Mouse (Mus musculus) naive thymus-derived CD4-positive, alpha-beta T cell, adult 2 months (primary cell): Measurements from ENCODE around the gene Smarcd3.

Experiments
- DNase-seq: peaks from one replicate; pipeline ENCODE4 v3.0.0-alpha.2; 2011; ENCODE audit warnings: low read depth

Smarcd3 gene

DNA sequence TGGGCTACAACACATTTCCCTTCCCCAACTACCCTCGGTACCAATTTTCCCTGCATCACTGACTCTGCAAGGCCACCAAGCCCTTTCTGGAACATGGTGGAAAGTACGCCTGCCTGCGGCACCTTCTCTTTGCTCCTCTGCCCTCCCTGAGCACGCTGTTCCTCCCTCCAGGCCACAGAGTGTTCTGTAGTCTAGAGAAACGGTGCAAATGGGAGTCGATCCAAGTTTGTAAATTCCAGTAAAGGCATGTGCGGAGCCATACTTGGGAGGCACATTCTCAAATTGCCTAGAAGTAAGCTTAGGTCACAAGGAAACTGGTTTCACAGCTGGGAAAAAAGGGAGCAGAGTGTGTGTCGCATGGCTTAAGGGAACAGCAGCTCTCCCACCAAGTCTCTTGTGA, 4.1 kb downstream of the Smarcd3 start:
- no peak for DNase-seq

DNA sequence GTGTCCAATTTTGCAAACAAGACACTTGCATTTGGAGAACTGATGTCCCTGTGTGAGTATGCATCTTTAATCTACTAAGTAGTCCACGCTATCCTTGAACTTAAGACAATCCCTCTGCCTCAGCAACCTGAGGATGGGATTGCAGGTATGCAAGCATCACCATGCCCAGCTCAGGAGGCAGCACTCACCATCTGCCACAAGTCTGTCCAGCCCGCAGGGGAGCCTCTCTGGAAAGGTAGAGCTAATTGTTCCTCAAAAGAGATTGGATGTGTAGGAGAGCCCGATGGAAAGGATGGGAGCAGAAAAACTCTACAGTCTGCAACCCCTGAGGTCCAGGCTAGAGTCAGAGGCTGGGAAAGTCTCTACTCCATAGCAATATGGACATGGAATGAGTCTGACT, 5.3 kb downstream of the Smarcd3 start:
- no peak for DNase-seq

DNA sequence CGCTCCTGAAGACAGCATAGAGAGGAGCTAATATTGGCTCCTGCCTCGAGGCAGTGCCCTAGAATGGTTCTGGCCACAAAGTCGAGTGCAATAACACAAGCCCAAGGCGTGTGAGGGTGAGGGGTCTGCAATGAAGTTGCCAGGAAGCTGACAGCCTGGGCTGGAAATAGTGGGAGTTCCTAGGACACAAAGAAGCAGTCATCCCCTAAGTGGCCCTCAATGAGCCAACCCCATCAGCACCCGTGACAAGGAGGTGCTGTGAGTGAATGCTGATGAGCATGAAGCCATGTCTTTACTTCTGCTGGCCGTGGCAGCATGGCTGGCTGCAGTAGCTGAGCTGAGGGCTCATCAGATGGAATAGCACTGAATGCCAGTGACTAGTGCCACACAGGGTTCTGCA, 9.1 kb downstream of the Smarcd3 start:
- no peak for DNase-seq

DNA sequence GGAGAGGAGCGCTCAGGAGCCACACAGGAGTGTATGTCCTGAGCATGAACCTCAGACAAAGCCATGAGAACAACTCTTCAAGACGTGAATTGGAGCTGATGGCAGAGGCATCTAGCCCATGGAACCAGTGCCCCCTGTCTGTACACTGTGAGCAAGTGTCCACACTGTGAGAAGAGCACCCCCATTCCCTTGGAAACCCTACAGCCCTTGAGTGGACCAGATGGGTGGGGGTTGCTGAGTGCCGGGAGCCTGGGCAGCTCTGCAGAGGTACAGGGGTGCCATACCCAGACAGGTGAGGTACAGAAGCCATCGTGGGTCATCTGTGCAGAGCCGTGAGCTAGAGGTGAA, 11.9 kb downstream of the Smarcd3 start:
- DNase-seq, result no peak

DNA sequence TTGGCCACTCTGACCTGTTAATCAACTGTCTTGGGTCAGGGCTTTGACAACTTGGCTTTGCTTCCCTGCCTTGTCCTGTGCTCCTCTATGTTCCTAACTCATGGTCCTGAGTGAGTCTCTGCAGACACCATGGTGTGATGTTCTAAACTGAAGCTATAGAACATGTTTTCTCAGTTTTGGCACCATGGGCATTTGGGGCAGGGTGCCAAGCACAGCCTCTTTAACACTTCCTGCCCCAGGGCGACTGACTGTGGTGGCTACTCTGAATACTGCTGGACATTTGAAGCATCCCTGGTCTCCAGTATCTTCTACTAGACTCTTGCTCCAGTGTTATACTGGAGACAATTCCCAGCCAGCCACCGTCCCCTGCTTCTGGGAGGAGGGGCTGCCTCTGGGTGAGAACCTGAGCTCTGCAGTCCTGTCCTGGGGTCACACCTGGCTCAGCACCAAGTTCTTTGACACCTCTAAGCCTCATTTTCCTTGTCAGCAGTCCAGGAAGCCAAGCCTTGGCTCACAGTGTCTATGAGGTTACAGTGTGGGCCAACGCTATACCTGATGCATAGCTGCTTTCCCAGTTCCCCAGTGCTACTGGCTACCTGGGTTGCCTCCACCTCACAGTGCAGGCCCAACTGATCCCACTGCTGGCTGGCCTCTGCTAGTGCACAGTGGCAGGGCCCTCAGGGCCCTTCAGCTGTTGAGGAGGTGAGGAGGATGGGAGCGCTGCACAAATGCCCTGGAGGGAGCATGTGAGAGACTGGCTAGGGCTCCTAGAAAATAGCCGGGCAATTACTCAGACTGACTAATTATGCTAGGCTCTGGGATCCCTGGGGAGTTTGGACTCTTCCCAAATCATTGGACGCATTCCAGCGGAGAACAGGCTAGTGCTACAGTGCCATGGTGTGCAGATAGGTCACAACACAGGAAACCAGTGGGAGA, 12.6 kb downstream of the Smarcd3 start:
- no peak for DNase-seq

DNA sequence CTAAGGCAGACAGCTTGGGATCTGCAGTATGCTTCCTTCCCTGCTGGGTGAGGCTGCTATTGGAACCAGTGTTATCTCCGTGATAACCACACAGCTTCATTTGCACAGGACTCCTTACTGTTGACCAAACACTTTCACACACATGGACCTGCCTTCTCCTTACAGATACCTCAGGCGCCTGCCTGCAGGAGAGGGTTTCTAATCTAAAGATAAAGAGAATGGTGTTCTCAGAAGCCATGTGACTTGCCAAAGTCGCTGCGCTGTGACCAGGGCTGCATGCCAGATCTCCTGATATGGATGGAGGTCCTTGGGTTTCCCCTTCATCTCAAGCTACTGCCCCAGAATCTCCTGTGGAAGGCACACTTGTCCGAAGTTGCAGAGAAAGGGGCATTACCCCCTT, 14.8 kb downstream of the Smarcd3 start:
- DNase-seq, result no peak

DNA sequence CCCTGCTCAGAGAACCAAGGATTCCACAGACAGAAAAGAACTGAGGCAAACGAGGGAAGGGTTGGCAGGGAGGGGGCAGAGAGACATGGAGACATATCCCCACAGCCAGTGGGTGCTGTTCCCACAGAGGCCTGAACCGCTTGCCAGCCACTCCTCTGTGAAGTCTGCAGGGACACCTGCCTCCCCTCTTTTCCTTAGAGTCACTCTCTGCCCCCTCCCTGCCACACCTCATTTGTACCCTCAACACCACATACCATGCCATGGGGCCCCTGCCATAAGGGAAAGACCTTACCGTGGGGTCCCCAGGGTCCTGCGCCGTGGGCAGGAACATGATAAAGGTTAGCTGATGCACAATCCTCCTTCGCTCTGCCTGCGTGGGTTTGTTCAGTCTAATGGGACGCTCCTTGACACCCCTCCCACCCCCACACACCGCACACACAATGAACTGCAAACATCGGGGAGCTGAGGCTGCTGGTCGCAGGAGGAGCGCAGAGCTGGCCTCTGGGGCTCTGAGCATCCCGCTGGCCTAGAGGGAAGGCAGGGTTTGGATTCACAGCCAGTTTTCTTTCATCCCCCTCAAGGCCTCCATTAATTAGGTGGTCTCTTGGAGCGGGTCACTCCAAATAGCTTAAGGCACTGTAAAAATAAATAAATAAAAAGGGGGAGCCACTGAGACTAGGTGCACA, 18.1 kb downstream of the Smarcd3 start:
- DNase-seq, result no peak

DNA sequence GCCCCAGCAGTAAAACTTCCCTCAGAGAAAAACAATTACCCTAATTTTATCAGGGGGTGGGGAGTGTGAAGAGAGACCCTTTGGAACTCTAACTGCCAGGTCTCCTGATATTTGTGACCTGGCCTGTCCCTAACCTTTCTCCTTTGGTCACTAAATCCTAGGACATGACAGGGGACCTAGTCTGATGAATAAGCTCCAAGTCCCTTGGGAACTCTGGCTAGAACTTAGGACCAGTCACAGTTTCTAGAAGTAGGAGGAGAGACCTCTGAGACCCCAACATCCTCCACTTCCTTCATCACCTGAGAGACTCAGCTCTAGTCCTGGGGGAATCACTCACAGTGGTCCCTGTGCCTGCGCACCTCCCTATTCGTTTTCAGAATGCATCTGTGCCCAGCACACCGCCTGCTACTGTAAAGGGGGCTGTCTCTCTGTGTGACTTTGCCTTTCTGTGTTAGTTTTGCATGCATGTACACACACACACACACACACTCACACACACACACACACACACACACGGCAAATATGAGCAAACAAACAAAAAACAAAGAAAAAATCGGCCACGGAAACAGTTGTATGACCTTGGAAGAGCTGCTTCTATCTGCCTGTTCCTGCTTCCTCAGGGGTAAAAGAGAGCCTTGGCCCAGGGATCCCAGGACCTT, 18.8 kb downstream of the Smarcd3 start:
- no peak for DNase-seq

DNA sequence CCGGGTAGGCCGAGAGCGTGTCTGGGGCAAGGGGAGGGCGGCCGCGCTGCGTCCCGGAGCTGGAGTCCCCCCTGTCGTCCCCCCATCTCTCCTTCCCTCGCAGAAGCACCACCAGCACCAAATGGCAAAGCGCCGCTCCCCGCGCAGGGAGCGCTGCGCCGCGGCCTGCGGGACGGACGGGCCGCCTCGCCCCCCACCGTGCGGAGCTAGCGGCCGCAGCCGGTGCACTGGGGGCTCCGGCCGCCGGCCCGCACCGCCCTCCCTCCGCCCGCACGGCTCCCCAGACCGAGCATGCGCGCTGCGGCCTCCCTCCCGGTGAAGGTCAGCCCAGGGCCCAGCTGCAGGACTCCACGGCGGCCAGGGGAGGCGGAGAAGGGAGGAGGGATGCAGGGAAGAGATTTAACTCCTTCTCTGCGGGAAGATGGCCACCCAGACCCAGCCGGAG, 19.5 kb downstream of the Smarcd3 start:
- no peak for DNase-seq

DNA sequence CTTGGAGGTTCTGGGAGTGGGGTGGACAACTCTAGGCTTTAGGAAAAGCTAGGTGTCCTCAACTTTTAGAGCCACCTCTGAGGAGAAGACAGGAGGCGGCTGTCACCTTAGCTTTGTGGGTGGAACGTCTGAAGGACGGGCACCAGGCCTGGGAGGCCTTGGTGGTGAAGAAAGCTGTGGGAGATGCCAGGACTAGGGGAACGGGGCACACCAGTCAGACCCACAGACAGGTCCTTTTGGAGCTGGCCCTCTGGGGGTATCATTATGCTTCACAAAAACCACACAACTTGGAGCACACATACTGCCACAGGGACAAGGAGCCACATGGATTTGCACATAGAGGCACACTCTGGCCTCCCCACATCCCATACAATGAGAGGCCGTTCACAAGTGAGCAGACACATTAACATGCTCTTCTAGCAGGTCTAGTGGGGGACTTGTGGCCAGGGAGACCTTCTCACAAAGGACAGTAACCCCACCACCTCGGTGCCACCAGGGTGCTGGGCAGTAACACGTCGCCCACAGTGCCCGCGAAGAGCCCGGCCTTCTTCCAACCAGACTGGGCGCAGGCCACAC, 20.0 kb downstream of the Smarcd3 start:
- DNase-seq, result no peak

DNA sequence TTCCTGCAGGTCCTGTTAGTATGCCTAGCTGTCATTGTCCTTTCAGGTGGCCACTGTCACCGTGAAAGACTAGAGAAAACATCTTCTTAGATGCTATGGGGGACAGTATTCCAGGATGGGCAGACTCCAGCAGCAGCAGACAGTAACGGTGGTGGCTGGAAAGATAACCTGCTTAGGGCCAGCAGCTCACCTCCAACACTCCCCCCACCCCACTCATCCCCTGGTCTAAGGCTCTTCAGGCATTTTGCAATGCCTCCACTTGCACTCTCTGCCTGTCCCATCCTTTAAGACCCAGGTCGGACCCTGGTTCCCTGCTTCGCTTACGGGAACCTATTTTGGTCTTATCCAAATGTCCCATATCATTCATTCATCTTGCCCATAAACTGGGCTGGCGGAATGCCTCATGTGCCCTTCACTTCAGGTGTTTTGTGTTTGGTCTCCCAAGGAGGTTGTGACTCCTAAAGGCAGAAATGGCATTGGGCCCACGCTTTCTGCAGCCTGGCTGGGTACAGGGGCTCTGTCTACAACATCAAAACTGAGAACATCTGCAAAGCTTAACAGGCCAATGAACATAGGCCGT, 20.7 kb downstream of the Smarcd3 start:
- no peak for DNase-seq

DNA sequence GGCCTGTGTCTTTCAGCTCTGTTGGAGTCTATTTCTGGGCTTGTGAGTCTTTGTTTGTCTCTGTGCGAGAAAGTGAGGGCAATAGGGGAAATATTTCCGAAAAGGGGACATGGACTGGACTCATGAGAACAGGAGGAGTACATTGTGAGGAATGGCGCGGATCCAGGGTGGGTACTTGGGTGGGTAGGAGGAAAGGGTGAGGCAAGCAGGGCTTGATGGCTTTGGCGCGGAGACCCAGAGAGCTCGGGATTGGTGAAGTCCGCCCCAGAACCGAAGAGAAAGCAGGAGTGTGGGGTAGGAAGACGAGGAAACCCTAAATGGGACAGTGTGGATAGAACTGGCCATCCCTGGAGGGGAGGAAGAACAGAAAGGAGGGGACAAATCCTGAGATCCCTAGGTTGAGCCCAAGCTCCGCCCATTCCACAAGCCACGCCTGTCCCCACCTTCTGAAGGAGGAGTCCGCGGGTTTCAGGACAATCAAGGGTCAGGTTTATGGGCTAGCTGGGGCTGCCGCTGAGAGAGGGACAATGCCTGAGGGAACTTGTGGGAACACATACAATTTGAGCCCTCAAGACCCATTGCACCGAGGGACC, 21.4 kb downstream of the Smarcd3 start:
- DNase-seq, result no peak

DNA sequence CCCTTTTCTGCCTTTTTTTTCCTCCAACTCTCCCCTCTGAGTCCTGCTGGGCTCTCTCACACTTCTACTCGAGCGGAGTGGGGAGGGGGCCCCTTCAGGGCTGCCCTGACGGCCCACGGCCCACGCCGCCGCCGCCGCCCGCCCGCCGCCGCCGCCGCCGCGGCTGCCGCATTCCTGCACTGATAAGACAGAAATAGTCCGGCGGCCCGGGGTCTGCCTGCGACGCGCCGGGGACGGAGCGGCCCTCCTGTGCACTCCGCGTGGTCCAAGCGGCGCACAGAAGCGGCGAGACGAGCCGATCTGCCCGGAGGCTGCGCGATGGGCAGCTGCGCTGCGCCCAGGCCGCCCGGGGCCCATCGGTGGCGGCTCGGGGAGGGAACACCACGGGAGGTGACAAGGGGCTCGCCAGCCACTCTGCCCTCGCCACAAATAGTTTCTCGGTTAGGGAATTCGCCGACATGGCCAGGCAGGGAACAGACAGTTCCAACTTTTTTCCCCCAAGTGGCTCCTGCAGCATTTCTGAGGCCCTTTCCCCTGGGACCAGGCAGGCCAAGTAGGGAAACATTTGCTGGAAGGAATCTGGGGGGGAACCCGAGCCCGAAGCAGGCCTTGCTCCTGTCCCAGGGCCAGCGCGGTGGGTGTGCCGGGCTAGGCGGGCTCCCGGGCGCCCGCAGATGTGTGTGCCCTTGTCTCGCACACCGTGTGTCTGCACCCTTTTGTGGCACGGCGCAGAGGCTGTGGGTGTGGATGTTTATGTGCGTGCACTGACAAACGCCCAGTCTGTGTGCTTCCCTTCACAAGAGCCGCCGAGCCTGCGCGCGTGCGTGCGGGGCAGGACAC, 22.1 kb downstream of the Smarcd3 start:
- DNase-seq, result peak; percentile 55

DNA sequence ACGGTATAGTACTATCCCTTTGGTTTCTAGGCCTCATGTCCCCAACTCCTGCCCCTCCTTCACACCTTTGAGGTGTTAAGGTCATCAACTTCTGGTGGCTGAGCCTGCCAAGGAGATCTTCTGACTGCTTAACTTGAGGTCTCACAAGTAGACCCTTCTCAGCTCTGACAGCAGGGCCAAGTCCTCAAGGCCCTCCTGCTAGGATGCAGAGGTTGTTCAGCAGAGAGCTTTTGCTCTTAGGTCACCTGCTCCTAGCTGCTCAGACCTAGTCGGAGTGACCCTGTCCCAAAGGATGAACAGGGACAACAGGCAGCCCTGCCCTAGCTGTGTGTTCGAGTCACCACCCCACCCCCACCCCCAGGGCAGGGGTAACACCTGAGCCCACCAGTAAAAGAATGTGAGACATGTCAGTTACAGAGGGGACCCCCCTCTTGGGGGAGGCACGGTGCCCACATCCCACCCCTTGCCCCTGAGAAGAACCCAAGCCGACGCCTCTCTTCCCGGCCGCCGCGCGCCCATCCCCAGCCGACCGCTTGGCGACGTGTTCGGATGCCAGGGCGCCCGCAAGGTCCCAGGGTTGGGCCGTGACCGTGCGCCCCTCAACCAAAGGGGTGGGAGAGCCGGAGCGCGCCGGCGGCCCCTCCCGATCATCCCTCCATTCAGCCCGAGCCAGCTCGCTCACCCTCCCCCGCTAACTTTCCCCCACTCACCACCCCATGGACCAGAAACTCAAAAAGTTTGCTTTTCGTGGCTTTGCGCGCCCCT, 23.0 kb downstream of the Smarcd3 start:
- DNase-seq, result peak; percentile 18

DNA sequence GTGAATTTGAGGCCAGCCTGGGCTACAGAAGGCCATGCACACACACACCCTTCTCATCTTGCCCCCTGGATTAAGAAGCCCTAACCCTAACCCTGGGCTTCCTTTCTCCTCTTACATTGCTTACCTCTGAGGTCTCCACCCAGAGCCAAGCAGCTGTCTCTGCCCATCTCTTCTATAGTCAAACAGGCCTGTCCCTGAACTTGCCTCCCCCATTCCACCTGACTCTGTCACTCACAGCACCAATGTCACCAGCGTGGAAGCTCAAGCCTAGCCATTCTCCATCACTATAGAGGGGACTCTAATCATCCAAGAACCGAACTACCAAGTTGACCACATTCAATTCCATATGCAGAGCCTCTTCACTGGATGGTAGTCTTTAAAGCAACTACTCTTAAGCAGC, 24.0 kb downstream of the Smarcd3 start:
- DNase-seq, result no peak

DNA sequence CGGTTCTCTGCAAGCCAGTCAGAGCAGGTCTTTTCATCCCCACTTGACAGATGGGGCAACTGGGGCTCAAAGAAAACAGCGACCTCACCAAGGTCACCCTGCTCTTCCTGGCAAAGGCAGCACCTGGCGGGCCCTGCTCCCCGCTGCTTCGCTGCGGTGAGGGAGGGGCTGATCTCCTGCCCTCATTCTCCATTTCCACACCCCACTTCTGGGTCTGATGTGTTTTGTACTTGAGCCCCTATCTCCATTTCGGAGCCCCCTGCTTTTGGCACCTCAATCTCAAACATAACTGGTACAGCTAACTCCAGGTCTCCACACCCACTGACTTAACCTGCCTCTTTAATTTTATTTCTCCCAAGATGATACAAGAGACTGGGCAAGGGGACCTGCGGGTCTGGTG, 25.1 kb downstream of the Smarcd3 start:
- DNase-seq, result peak; percentile 12

DNA sequence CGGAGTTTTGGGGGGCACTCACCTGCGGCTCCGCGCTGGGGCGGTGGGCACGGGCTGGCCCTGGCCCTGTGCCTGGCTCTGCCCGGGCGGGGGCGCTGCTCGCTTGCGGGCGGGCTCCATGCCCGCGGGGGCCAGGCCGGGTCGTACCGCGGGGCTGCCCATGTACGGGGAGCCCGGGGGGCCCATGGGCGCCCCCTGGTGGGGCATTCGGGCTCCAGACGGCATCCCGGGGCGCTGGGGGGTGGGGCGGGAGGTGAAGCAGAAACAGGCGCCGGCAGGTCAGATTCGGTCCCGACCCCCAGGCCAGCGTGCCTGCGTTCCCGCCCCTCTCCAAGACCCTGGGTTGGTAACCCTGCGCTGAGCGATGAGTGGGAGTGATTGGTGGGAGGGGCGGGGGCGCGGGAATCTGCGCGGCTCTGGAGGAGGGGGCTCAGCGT, 25.6 kb downstream of the Smarcd3 start:
- DNase-seq, result peak; percentile 80

DNA sequence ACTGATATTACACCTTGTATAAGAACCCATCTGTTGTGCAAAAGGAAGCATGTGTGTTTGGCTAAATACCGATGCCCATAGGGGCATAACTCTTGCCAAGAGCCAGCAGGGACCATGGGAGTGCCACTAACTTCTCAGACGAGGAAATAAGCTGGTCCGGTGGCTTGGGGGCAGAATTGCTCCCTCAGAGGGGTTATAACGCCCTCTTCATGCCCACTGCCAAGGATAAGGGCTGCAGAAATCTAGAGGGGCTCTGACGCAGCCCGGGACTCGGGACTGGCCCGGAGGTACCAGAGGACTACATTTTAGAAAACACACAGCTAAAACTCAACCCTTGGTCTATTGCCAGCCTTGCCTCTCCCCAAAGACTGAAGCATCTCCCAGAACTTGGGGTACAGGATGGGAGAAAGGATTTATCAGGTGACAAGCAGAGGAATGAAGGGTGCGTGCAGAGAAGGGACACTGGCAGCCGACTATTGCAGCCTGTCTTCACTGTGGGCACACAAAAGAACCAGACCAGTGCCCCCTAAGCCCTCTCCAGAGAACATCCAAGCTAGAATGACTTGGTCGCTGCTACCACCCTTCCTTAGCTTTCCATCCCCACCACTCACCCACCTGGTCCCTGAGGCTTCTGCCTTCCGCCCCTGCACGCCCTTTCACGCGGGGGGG, 26.2 kb downstream of the Smarcd3 start:
- DNase-seq, result no peak

DNA sequence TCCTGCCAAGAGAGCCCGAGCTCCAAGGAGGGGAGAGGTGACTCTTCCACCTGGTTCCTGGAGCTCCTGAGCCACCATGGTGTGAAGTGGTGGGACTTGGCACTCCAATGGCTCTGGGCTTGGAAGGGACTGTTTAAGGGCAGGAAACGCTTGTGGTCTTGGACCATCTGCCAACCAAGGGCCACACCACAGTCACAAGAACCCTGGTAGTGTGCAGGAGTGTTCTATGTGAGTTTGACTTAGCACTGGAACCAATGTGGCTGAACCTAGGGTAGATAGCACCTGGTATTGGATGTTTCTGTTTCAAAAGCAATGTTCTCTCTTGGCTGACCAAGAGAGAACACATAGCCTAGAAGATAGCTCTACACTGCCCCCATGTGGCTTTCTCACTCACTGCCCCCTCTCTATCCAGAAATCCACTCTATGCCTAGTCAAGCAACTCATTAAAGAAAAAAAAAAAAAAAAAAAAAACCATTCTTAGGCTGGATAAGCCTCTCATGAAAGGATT, 26.9 kb downstream of the Smarcd3 start:
- peak; percentile 91 for DNase-seq
